Mouse (Mus musculus) myocyte (in vitro differentiated cells): ENCODE measurements around the gene Unc93b1. TPM values are rescaled to one million over a fixed set of nuclear protein-coding genes. Genes with fewer than 3 reads are reported as not detected.

Experiments used
- H3K27me3 ChIP-seq: one replicate; pipeline ENCODE4 v1.6.1; 2011; ENCODE audit not compliant: control insufficient read depth, insufficient read depth, insufficient read length
- H3K36me3 ChIP-seq: one replicate; pipeline ENCODE4 v1.6.1; 2011; ENCODE audit not compliant: control insufficient read depth, insufficient read depth
- H3K4me2 ChIP-seq: one replicate; pipeline ENCODE4 v1.6.1; 2011; ENCODE audit warnings: low read depth, control low read depth
- H3K4me3 ChIP-seq: one replicate; pipeline ENCODE4 v1.5.1; 2011; ENCODE audit warnings: mild to moderate bottlenecking, control low read depth, moderate library complexity
- H3K79me2 ChIP-seq: one replicate; pipeline ENCODE4 v1.6.1; 2011; ENCODE audit not compliant: control insufficient read depth, insufficient read depth
- H3ac ChIP-seq: one replicate; pipeline ENCODE4 v1.6.1; 2011; ENCODE audit not compliant: control insufficient read depth, insufficient read length
- CEBPB ChIP-seq: IDR thresholded peaks from 2 replicates; pipeline ENCODE4 v1.6.1; 2011; ENCODE audit warnings: mild to moderate bottlenecking, moderate library complexity; ENCODE audit not compliant: poor library complexity, insufficient read depth, severe bottlenecking
- E2F4 ChIP-seq: IDR thresholded peaks from one replicate; pipeline ENCODE4 v1.6.1; 2011; ENCODE audit warnings: mild to moderate bottlenecking, control low read depth, moderate library complexity; ENCODE audit not compliant: insufficient read depth
- MAX ChIP-seq: IDR thresholded peaks from one replicate; pipeline ENCODE4 v1.6.1; 2011; ENCODE audit warnings: low read depth, mild to moderate bottlenecking, control low read depth
- MYOD1 ChIP-seq, 3 experiments: IDR thresholded peaks; one replicate each; pipeline ENCODE4 v1.6.1; 2011; ENCODE audit warnings: control low read depth in 2 of 3, low read depth in 2 of 3, mild to moderate bottlenecking in 2 of 3, moderate library complexity in 1 of 3; ENCODE audit not compliant: insufficient read length in 2 of 3, control insufficient read depth in 1 of 3
- MYOG ChIP-seq, 3 experiments: IDR thresholded peaks; one replicate each; pipeline ENCODE4 v1.6.1; 2011; ENCODE audit warnings: control low read depth in 2 of 3, low read depth in 2 of 3, mild to moderate bottlenecking in 2 of 3; ENCODE audit not compliant: insufficient read length in 2 of 3, control insufficient read depth in 1 of 3, insufficient read depth in 1 of 3
- POLR2A ChIP-seq: IDR thresholded peaks from one replicate; pipeline ENCODE4 v1.6.1; 2011; ENCODE audit warnings: low read depth, mild to moderate bottlenecking, control low read depth, moderate library complexity; ENCODE audit not compliant: insufficient read length
- POLR2AphosphoS2 ChIP-seq: IDR thresholded peaks from one replicate; pipeline ENCODE4 v1.6.1; 2011; ENCODE audit warnings: low read depth, control low read depth; ENCODE audit not compliant: insufficient read length
- REST ChIP-seq: IDR thresholded peaks from one replicate; pipeline ENCODE4 v1.6.1; 2011; ENCODE audit warnings: mild to moderate bottlenecking, control low read depth, moderate library complexity; ENCODE audit not compliant: insufficient read depth, insufficient read length
- SRF ChIP-seq: IDR thresholded peaks from one replicate; pipeline ENCODE4 v1.6.1; 2011; ENCODE audit warnings: low read depth; ENCODE audit not compliant: control insufficient read depth, insufficient read length
- TCF12 ChIP-seq: IDR thresholded peaks from one replicate; pipeline ENCODE4 v1.6.1; 2011; ENCODE audit warnings: mild to moderate bottlenecking, control low read depth; ENCODE audit not compliant: poor library complexity, insufficient read depth, severe bottlenecking
- TCF3 ChIP-seq: IDR thresholded peaks from one replicate; pipeline ENCODE4 v1.6.1; 2011; ENCODE audit warnings: low read depth, control low read depth; ENCODE audit not compliant: insufficient read length
- USF1 ChIP-seq: IDR thresholded peaks from one replicate; pipeline ENCODE4 v1.6.1; 2011; ENCODE audit warnings: low read depth, mild to moderate bottlenecking, control low read depth, moderate library complexity
- polyA plus RNA-seq: library from polyadenylated mRNA; unstranded; fragments of >200 nt; fragmentation: generic; extraction: Trizol; gene quantifications from one replicate; pipeline ENCODE4 v1.2.1, GENCODE M21; 2012; ENCODE audit warnings: missing spikeins

Gene Unc93b1
- polyA plus RNA-seq, 1 experiment, result 4.0 TPM

- Histone ChIP-seq H3ac (peak overlapping the region; percentile 61), H3K27me3 (no peaks in the 10 kb centered on the region)
Observed at GRCm38 (mm10) chr19:3913692-3914091, 21.3 kb upstream of the Unc93b1 start.

GRCm38 (mm10) chr19:3914535-3914934 is 20.5 kb upstream of the Unc93b1 start:
- no peaks in the 10 kb centered on the region for H3K36me3 ChIP-seq
- TF ChIP-seq MAX (no peak), MYOD1 (IDR thresholded peaks at IDR 0.05; ENCODE audit: control insufficient read depth in 1 of 3, insufficient read length in 2 of 3, low read depth in 2 of 3) (no peak), MYOG (IDR thresholded peaks at IDR 0.05; ENCODE audit: control insufficient read depth in 1 of 3, insufficient read depth in 1 of 3, insufficient read length in 2 of 3, low read depth in 2 of 3) (no peak), TCF3 (no peak), REST (no peak)
- peaks cover 14% of the 10 kb centered on the region for H3K79me2 ChIP-seq
- H3K27me3 ChIP-seq, result no peaks in the 10 kb centered on the region
- no peak overlapping the region for H3K4me3 ChIP-seq
- no peak overlapping the region for H3K4me2 ChIP-seq
- H3ac ChIP-seq, result no peak overlapping the region

More at GRCm38 (mm10) chr19:3913692-3914091, 21.3 kb upstream of the Unc93b1 start:
- Histone ChIP-seq H3K36me3 (no peaks in the 10 kb centered on the region), H3K79me2 (peaks cover 14% of the 10 kb centered on the region), H3K4me3 (peak overlapping the region; percentile 52), H3K4me2 (peak overlapping the region; percentile 73)
- TF ChIP-seq TCF3, result no peak
- no peak for TF ChIP-seq MYOD1 (IDR thresholded peaks at IDR 0.05; ENCODE audit: control insufficient read depth in 1 of 3, insufficient read length in 2 of 3, low read depth in 2 of 3)
- TF ChIP-seq REST, result no peak
- TF ChIP-seq TCF12, result no peak
- TF ChIP-seq MYOG (IDR thresholded peaks at IDR 0.05; ENCODE audit: control insufficient read depth in 1 of 3, insufficient read depth in 1 of 3, insufficient read length in 2 of 3, low read depth in 2 of 3), result no peak
- peak; percentile 12 for TF ChIP-seq POLR2A
- peak; percentile 23 for TF ChIP-seq POLR2AphosphoS2

- TF ChIP-seq TCF3, result no peak
- H3K79me2 ChIP-seq, result peaks cover 7% of the 10 kb centered on the region
- H3K27me3 ChIP-seq, result no peaks in the 10 kb centered on the region
- H3K36me3 ChIP-seq, result no peaks in the 10 kb centered on the region
- no peak overlapping the region for H3K4me2 ChIP-seq
- no peak overlapping the region for H3K4me3 ChIP-seq
- no peak overlapping the region for H3ac ChIP-seq
Observed at GRCm38 (mm10) chr19:3916727-3917126, 18.3 kb upstream of the Unc93b1 start.

GRCm38 (mm10) chr19:3919928-3920327 is 15.1 kb upstream of the Unc93b1 start:
- Histone ChIP-seq H3ac (no peak overlapping the region), H3K4me3 (no peak overlapping the region), H3K79me2 (no peaks in the 10 kb centered on the region), H3K4me2 (no peak overlapping the region), H3K27me3 (no peaks in the 10 kb centered on the region), H3K36me3 (no peaks in the 10 kb centered on the region)
- no peak for TF ChIP-seq SRF
- no peak for TF ChIP-seq TCF12
- TF ChIP-seq E2F4, result no peak
- no peak for TF ChIP-seq REST

- Histone ChIP-seq H3ac (no peak overlapping the region), H3K4me2 (peak overlapping the region; percentile 34), H3K79me2 (no peaks in the 10 kb centered on the region), H3K36me3 (no peaks in the 10 kb centered on the region), H3K27me3 (no peaks in the 10 kb centered on the region), H3K4me3 (no peak overlapping the region)
- TF ChIP-seq MYOG (IDR thresholded peaks at IDR 0.05; ENCODE audit: control insufficient read depth in 1 of 3, insufficient read depth in 1 of 3, insufficient read length in 2 of 3, low read depth in 2 of 3) (peak in 1 of 3 experiments; percentile 33), MYOD1 (IDR thresholded peaks at IDR 0.05; ENCODE audit: control insufficient read depth in 1 of 3, insufficient read length in 2 of 3, low read depth in 2 of 3) (peak in 1 of 3 experiments; percentile 34), E2F4 (no peak), REST (no peak), SRF (no peak), TCF3 (no peak), MAX (no peak), POLR2A (no peak), POLR2AphosphoS2 (no peak), TCF12 (no peak), CEBPB (no peak), USF1 (no peak)
Observed at GRCm38 (mm10) chr19:3922661-3923371, 12.2 kb upstream of the Unc93b1 start.

GRCm38 (mm10) chr19:3923586-3923985 is 11.4 kb upstream of the Unc93b1 start:
- no peak for TF ChIP-seq MAX
- TF ChIP-seq POLR2A, result peak; percentile 43
- no peak for TF ChIP-seq REST
- TF ChIP-seq MYOD1 (IDR thresholded peaks at IDR 0.05; ENCODE audit: control insufficient read depth in 1 of 3, insufficient read length in 2 of 3, low read depth in 2 of 3), result peak; percentile 97 to 100 (median 98)
- TF ChIP-seq TCF12, result peak; percentile 99
- TF ChIP-seq E2F4, result no peak
- TF ChIP-seq SRF, result peak; percentile 5
- peak; percentile 99 for TF ChIP-seq TCF3
- TF ChIP-seq CEBPB, result no peak
- TF ChIP-seq USF1, result peak; percentile 40
- TF ChIP-seq MYOG (IDR thresholded peaks at IDR 0.05; ENCODE audit: control insufficient read depth in 1 of 3, insufficient read depth in 1 of 3, insufficient read length in 2 of 3, low read depth in 2 of 3), result peak; percentile 93 to 100 (median 99)
- peak; percentile 72 for TF ChIP-seq POLR2AphosphoS2
- Histone ChIP-seq H3K36me3 (no peaks in the 10 kb centered on the region), H3K4me2 (peak overlapping the region; percentile 55), H3K4me3 (no peak overlapping the region), H3K79me2 (no peaks in the 10 kb centered on the region), H3K27me3 (no peaks in the 10 kb centered on the region), H3ac (no peak overlapping the region)
